ENCODE assay signal across 25 mouse cellular contexts in the genomic region with DNA sequence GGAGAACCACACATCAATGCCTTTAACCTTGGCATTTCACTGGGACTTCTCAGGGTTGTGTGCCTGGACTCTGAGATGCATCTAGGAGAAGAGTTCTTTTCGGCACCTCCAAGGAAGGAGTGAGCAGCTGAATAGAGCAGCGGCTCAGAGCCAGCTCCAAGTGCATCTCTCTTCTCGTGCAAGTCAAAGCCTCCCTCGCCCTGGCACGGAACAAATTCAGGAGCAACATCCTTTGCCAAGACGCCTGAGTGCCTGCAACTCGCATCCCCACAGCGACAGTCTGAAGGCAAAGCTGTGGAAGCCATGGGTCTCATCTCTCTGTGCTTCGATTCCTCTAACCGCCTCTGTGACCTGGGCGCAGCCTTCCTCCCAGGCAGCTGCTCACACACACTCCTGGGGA. TPM values are rescaled to one million over a fixed set of nuclear protein-coding genes. Genes with fewer than 3 reads are reported as not detected.
DNase-seq lines count a peak whose midpoint lies in the region; ATAC-seq and TF ChIP-seq lines count a peak whose summit lies in the region.
"Had no signal": no experiment of that assay in that cellular context is flagged by ENCODE, and none has a peak within 500 bp of the region (broad histone marks: within the 10 kb centered on the region; RNA-seq: fewer than 3 reads in every experiment).

No protein-coding gene starts in this region.

- no peak for TF ChIP-seq CTCF in forebrain, postnatal 0 days (IDR thresholded peaks at IDR 0.05; ENCODE audit: low read depth)
- no peak for TF ChIP-seq CTCF in hindbrain, postnatal 0 days (IDR thresholded peaks at IDR 0.05; ENCODE audit: low read depth)
- TF ChIP-seq CTCF in midbrain, postnatal 0 days (IDR thresholded peaks at IDR 0.05) = no peak

- ATAC-seq in forebrain, postnatal 0 days = 0 out of 2 replicates have a peak, but pooled peaks have one; percentile 10
- no peak for ATAC-seq in hindbrain, postnatal 0 days
- ATAC-seq in hindbrain, embryonic 11.5 days (ENCODE audit: low FRiP score) = no peak
- ATAC-seq in midbrain, postnatal 0 days (ENCODE audit: low FRiP score) = no peak
- ATAC-seq in neural tube, embryonic 15.5 days (ENCODE audit: low FRiP score) = no peak
- ATAC-seq: intestine, embryonic 16.5 days; liver, embryonic 12.5 days; midbrain, embryonic 13.5 days had no signal

- no peak overlapping the region for H3K27ac ChIP-seq in forebrain, postnatal 0 days (ENCODE audit: low read depth, low read length)
- H3K27ac ChIP-seq in forebrain, embryonic 10.5 days = no peak overlapping the region
- H3K27ac ChIP-seq in hindbrain, postnatal 0 days = no peak overlapping the region
- no peak overlapping the region for H3K27ac ChIP-seq in hindbrain, embryonic 11.5 days (ENCODE audit: low read depth, low read length)
- no peak overlapping the region for H3K27ac ChIP-seq in midbrain, postnatal 0 days (ENCODE audit: low read depth, low read length)
- no peak overlapping the region for H3K27ac ChIP-seq in midbrain, embryonic 10.5 days (replicated peaks)
- H3K27ac ChIP-seq in neural tube, embryonic 15.5 days (replicated peaks) = no peak overlapping the region
- H3K27ac ChIP-seq: heart, embryonic 15.5 days; hindbrain, embryonic 15.5 days; left cerebral cortex, adult 2 months; limb, embryonic 13.5 days; liver, embryonic 12.5 days; midbrain, embryonic 13.5 days had no signal

- H3K36me3 ChIP-seq in forebrain, postnatal 0 days (ENCODE audit: insufficient read depth) = peaks cover 11% of the 10 kb centered on the region; the same call in 1 of the 2 replicates
- peaks cover 66% of the 10 kb centered on the region for H3K36me3 ChIP-seq in forebrain, embryonic 10.5 days (replicated peaks)
- H3K36me3 ChIP-seq in hindbrain, postnatal 0 days (ENCODE audit: insufficient read depth, low read length) = no peaks in the 10 kb centered on the region; the same call in 1 of the 2 replicates
- 0 out of 2 replicates have a peak, but pooled peaks cover 3% of the 10 kb centered on the region for H3K36me3 ChIP-seq in hindbrain, embryonic 11.5 days (ENCODE audit: control insufficient read depth, insufficient read depth, low read length)
- H3K36me3 ChIP-seq in midbrain, postnatal 0 days (ENCODE audit: insufficient read depth, low read length) = peaks cover 6% of the 10 kb centered on the region
- H3K36me3 ChIP-seq in midbrain, embryonic 10.5 days = peaks cover 59% of the 10 kb centered on the region
- H3K36me3 ChIP-seq in neural tube, embryonic 15.5 days = peaks cover 14% of the 10 kb centered on the region

- no peak overlapping the region for H3K9ac ChIP-seq in forebrain, postnatal 0 days
- H3K9ac ChIP-seq in hindbrain, postnatal 0 days (replicated peaks; ENCODE audit: low read length) = no peak overlapping the region
- H3K9ac ChIP-seq in hindbrain, embryonic 11.5 days (ENCODE audit: low read depth, low read length) = no peak overlapping the region
- H3K9ac ChIP-seq in midbrain, postnatal 0 days (replicated peaks; ENCODE audit: low read length, poor library complexity, severe bottlenecking) = no peak overlapping the region
- no peak overlapping the region for H3K9ac ChIP-seq in neural tube, embryonic 15.5 days (replicated peaks)
- H3K9ac ChIP-seq: heart, embryonic 15.5 days; hindbrain, embryonic 15.5 days; limb, embryonic 13.5 days; liver, embryonic 12.5 days; midbrain, embryonic 13.5 days had no signal

- no peaks in the 10 kb centered on the region for H3K4me1 ChIP-seq in forebrain, postnatal 0 days (ENCODE audit: insufficient read depth)
- H3K4me1 ChIP-seq in forebrain, embryonic 10.5 days = peaks cover 18% of the 10 kb centered on the region
- H3K4me1 ChIP-seq in hindbrain, postnatal 0 days (ENCODE audit: insufficient read depth, low read length) = no peaks in the 10 kb centered on the region
- H3K4me1 ChIP-seq in hindbrain, embryonic 11.5 days (replicated peaks; ENCODE audit: control insufficient read depth, insufficient read depth, low read length) = no peaks in the 10 kb centered on the region
- no peaks in the 10 kb centered on the region for H3K4me1 ChIP-seq in midbrain, postnatal 0 days (ENCODE audit: insufficient read depth, low read length)
- H3K4me1 ChIP-seq in midbrain, embryonic 10.5 days = peaks cover 15% of the 10 kb centered on the region
- no peaks in the 10 kb centered on the region for H3K4me1 ChIP-seq in neural tube, embryonic 15.5 days
- H3K4me1 ChIP-seq: heart, embryonic 15.5 days; liver, embryonic 12.5 days had no signal

- H3K27me3 ChIP-seq in forebrain, postnatal 0 days (ENCODE audit: insufficient read depth, low read length) = no peaks in the 10 kb centered on the region
- no peaks in the 10 kb centered on the region for H3K27me3 ChIP-seq in forebrain, embryonic 10.5 days (ENCODE audit: poor library complexity, severe bottlenecking)
- no peaks in the 10 kb centered on the region for H3K27me3 ChIP-seq in hindbrain, postnatal 0 days (ENCODE audit: insufficient read depth, low read length)
- H3K27me3 ChIP-seq in hindbrain, embryonic 11.5 days (ENCODE audit: control insufficient read depth, insufficient read depth, low read length) = no peaks in the 10 kb centered on the region
- H3K27me3 ChIP-seq in midbrain, postnatal 0 days (ENCODE audit: insufficient read depth, low read length) = no peaks in the 10 kb centered on the region
- no peaks in the 10 kb centered on the region for H3K27me3 ChIP-seq in midbrain, embryonic 10.5 days (ENCODE audit: low read depth, poor library complexity, severe bottlenecking)
- H3K27me3 ChIP-seq in neural tube, embryonic 15.5 days (replicated peaks) = no peaks in the 10 kb centered on the region
- H3K27me3 ChIP-seq: heart, embryonic 15.5 days; hindbrain, embryonic 15.5 days; limb, embryonic 13.5 days; liver, embryonic 12.5 days; midbrain, embryonic 13.5 days had no signal

- 81% methylated on average over 11 of the region's 11 CpGs for WGBS in forebrain, postnatal 0 days
- WGBS in forebrain, embryonic 10.5 days = 93% methylated on average over 11 of the region's 11 CpGs
- 85% methylated on average over 11 of the region's 11 CpGs for WGBS in hindbrain, postnatal 0 days
- WGBS in hindbrain, embryonic 11.5 days = 92% methylated on average over 11 of the region's 11 CpGs
- WGBS in midbrain, postnatal 0 days = 84% methylated on average over 11 of the region's 11 CpGs
- WGBS in midbrain, embryonic 10.5 days = 93% methylated on average over 11 of the region's 11 CpGs
- 89% methylated on average over 11 of the region's 11 CpGs for WGBS in neural tube, embryonic 15.5 days

- H3K4me3 ChIP-seq in forebrain, postnatal 0 days (ENCODE audit: low read depth, low read length) = no peak overlapping the region
- no peak overlapping the region for H3K4me3 ChIP-seq in forebrain, embryonic 10.5 days
- H3K4me3 ChIP-seq in hindbrain, postnatal 0 days (ENCODE audit: low read length) = no peak overlapping the region
- no peak overlapping the region for H3K4me3 ChIP-seq in hindbrain, embryonic 11.5 days (ENCODE audit: low read depth, low read length)
- no peak overlapping the region for H3K4me3 ChIP-seq in midbrain, postnatal 0 days (ENCODE audit: low read depth, low read length)
- no peak overlapping the region for H3K4me3 ChIP-seq in midbrain, embryonic 10.5 days
- no peak overlapping the region for H3K4me3 ChIP-seq in neural tube, embryonic 15.5 days (replicated peaks)
- H3K4me3 ChIP-seq: heart, embryonic 15.5 days; hindbrain, embryonic 15.5 days; left cerebral cortex, adult 2 months; limb, embryonic 13.5 days; liver, embryonic 12.5 days; midbrain, embryonic 13.5 days had no signal

- peak; percentile 7 for DNase-seq in forebrain, postnatal 0 days
- no peak for DNase-seq in forebrain, embryonic 10.5 days (ENCODE audit: extremely low spot score, low spot score)
- DNase-seq in hindbrain, postnatal 0 days (ENCODE audit: low spot score) = peak; percentile 25
- DNase-seq in hindbrain, embryonic 11.5 days (ENCODE audit: low spot score) = no peak
- peak; percentile 6 for DNase-seq in midbrain, postnatal 0 days (ENCODE audit: low spot score)
- no peak for DNase-seq in midbrain, embryonic 10.5 days (ENCODE audit: low spot score)
- peak; percentile 15 for DNase-seq in telencephalon, adult 2 months (ENCODE audit: low read depth, low spot score)
- DNase-seq: cerebellum, adult 18-20 months; gastrocnemius, postnatal 36 days; heart, postnatal 36 days; kidney, adult 9 months; kidney, postnatal 25 days; lung, adult 18-20 months; thymus, adult 2 months; thymus, postnatal 4 days had no signal

- no peak overlapping the region for H3K4me2 ChIP-seq in forebrain, postnatal 0 days (ENCODE audit: low read depth)
- H3K4me2 ChIP-seq in hindbrain, postnatal 0 days (ENCODE audit: low read depth, low read length) = no peak overlapping the region
- H3K4me2 ChIP-seq in hindbrain, embryonic 11.5 days (replicated peaks; ENCODE audit: low read depth, low read length) = no peak overlapping the region
- H3K4me2 ChIP-seq in midbrain, postnatal 0 days (ENCODE audit: low read depth, low read length, poor library complexity, severe bottlenecking) = no peak overlapping the region
- no peak overlapping the region for H3K4me2 ChIP-seq in neural tube, embryonic 15.5 days
- H3K4me2 ChIP-seq: heart, embryonic 15.5 days; hindbrain, embryonic 15.5 days; limb, embryonic 13.5 days; liver, embryonic 12.5 days; midbrain, embryonic 13.5 days had no signal

- H3K9me3 ChIP-seq in forebrain, postnatal 0 days (ENCODE audit: low read length) = no peaks in the 10 kb centered on the region
- H3K9me3 ChIP-seq in forebrain, embryonic 10.5 days = no peaks in the 10 kb centered on the region
- H3K9me3 ChIP-seq in hindbrain, postnatal 0 days (ENCODE audit: low read length) = no peaks in the 10 kb centered on the region
- no peaks in the 10 kb centered on the region for H3K9me3 ChIP-seq in hindbrain, embryonic 11.5 days (ENCODE audit: control insufficient read depth, low read length)
- H3K9me3 ChIP-seq in midbrain, postnatal 0 days (ENCODE audit: low read length) = no peaks in the 10 kb centered on the region
- no peaks in the 10 kb centered on the region for H3K9me3 ChIP-seq in midbrain, embryonic 10.5 days (replicated peaks)
- H3K9me3 ChIP-seq in neural tube, embryonic 15.5 days (replicated peaks) = no peaks in the 10 kb centered on the region
- H3K9me3 ChIP-seq: heart, embryonic 15.5 days; hindbrain, embryonic 15.5 days; limb, embryonic 13.5 days; liver, embryonic 12.5 days; midbrain, embryonic 13.5 days had no signal

RNA-seq across cellular contexts. Expression of a gene that starts 56.1 kb away (rescaled TPM):
- 10.7 and 16.7 TPM in 2 replicates for total RNA-seq in forebrain, postnatal 0 days (2014; rRNA removed)
- polyA plus RNA-seq in forebrain, postnatal 0 days (2015; fragmentation: Nextera tagmentation; extraction: Ambion mirVana) = 1.1 and 1.7 TPM in 2 replicates
- polyA plus RNA-seq in forebrain, embryonic 10.5 days (2016; fragmentation: Nextera tagmentation; extraction: Ambion mirVana) = 4.2 and 5.2 TPM in 2 replicates
- 16.6 and 17.5 TPM in 2 replicates for total RNA-seq in hindbrain, postnatal 0 days (2014; rRNA removed)
- 1.9 and 2.3 TPM in 2 replicates for polyA plus RNA-seq in hindbrain, postnatal 0 days (2015; fragmentation: Nextera tagmentation; extraction: Ambion mirVana)
- 8.7 and 12.3 TPM in 2 replicates for polyA plus RNA-seq in hindbrain, embryonic 11.5 days (2014; fragmentation: Nextera tagmentation; extraction: Ambion mirVana)
- 18.4 and 20.1 TPM in 2 replicates for total RNA-seq in midbrain, postnatal 0 days (2014; rRNA removed)
- polyA plus RNA-seq in midbrain, postnatal 0 days (2015; fragmentation: Nextera tagmentation; extraction: Ambion mirVana) = 1.4 and 1.6 TPM in 2 replicates
- 4.8 and 7.1 TPM in 2 replicates for polyA plus RNA-seq in midbrain, embryonic 10.5 days (2016; fragmentation: Nextera tagmentation; extraction: Ambion mirVana)
- 3.2 and 4.8 TPM in 2 replicates for polyA plus RNA-seq in neural tube, embryonic 15.5 days (2015; fragmentation: Nextera tagmentation; extraction: Ambion mirVana)

RNA-seq across cellular contexts. Expression of a gene that starts 59.0 kb away (rescaled TPM):
- total RNA-seq in forebrain, postnatal 0 days (2014; rRNA removed) = 0.05 and 0.15 TPM in 2 replicates
- 0.09 and 0.23 TPM in 2 replicates for polyA plus RNA-seq in forebrain, postnatal 0 days (2015; fragmentation: Nextera tagmentation; extraction: Ambion mirVana)
- polyA plus RNA-seq in forebrain, embryonic 10.5 days (2016; fragmentation: Nextera tagmentation; extraction: Ambion mirVana) = 0.14 and 0.19 TPM in 2 replicates
- 0.07 TPM in 1 of 2 replicates, not detected in the other for total RNA-seq in hindbrain, postnatal 0 days (2014; rRNA removed)
- 0.14 and 0.20 TPM in 2 replicates for polyA plus RNA-seq in hindbrain, postnatal 0 days (2015; fragmentation: Nextera tagmentation; extraction: Ambion mirVana)
- 0.25 and 0.28 TPM in 2 replicates for polyA plus RNA-seq in hindbrain, embryonic 11.5 days (2014; fragmentation: Nextera tagmentation; extraction: Ambion mirVana)
- 0.27 and 0.52 TPM in 2 replicates for total RNA-seq in midbrain, postnatal 0 days (2014; rRNA removed)
- polyA plus RNA-seq in midbrain, postnatal 0 days (2015; fragmentation: Nextera tagmentation; extraction: Ambion mirVana) = 0.09 and 0.11 TPM in 2 replicates
- 0.15 TPM in 2 replicates for polyA plus RNA-seq in midbrain, embryonic 10.5 days (2016; fragmentation: Nextera tagmentation; extraction: Ambion mirVana)
- 0.26 and 0.27 TPM in 2 replicates for polyA plus RNA-seq in neural tube, embryonic 15.5 days (2015; fragmentation: Nextera tagmentation; extraction: Ambion mirVana)
- total RNA-seq: ES-E14; megakaryocyte, adult 5-6 weeks had no signal

Comparison
In these comparisons a context has a peak if more than half of its experiments do, and no peak if none do; other contexts are left out.
1. DNase-seq: peak in forebrain, postnatal 0 days (single experiment), hindbrain, postnatal 0 days (single experiment), midbrain, postnatal 0 days (single experiment) and telencephalon, adult 2 months (single experiment); none in forebrain, embryonic 10.5 days (single experiment), hindbrain, embryonic 11.5 days (single experiment) and midbrain, embryonic 10.5 days (single experiment).